9 mouse cellular contexts compared by ENCODE assay signal in genomic region chr15:80079954-80080353, GRCm38 (mm10). TPM values are rescaled to one million over a fixed set of nuclear protein-coding genes. Genes with fewer than 3 reads are reported as not detected.
DNase-seq lines count a peak whose midpoint lies in the region; ATAC-seq and TF ChIP-seq lines count a peak whose summit lies in the region.
"Had no signal": no experiment of that assay in that cellular context is flagged by ENCODE, and none has a peak within 500 bp of the region (broad histone marks: within the 10 kb centered on the region; RNA-seq: fewer than 3 reads in every experiment).

No protein-coding gene starts in this region.

- H3K27ac ChIP-seq in forebrain, embryonic 10.5 days = no peak overlapping the region
- no peak overlapping the region for H3K27ac ChIP-seq in forebrain, postnatal 0 days (ENCODE audit: low read depth, low read length)
- no peak overlapping the region for H3K27ac ChIP-seq in embryonic fibroblast, embryonic 13.5 days (ENCODE audit: insufficient read depth, low read length)
- H3K27ac ChIP-seq in liver, embryonic 15.5 days (replicated peaks) = 0 out of 2 replicates have a peak overlapping the region, but pooled peaks have one; percentile 96
- H3K27ac ChIP-seq: gastrocnemius, adult 2 months had no signal

- H3K4me2 ChIP-seq in forebrain, postnatal 0 days (ENCODE audit: low read depth) = no peak overlapping the region
- H3K4me2 ChIP-seq in liver, embryonic 15.5 days = peak overlapping the region; percentile 87

- WGBS in forebrain, embryonic 10.5 days = 84% methylated on average over 3 of the region's 3 CpGs
- WGBS in forebrain, postnatal 0 days = 94% methylated on average over 3 of the region's 3 CpGs
- 59% methylated on average over 3 of the region's 3 CpGs for WGBS in liver, embryonic 15.5 days (ENCODE audit: insufficient replicate concordance)

- no peak overlapping the region for H3K9ac ChIP-seq in forebrain, postnatal 0 days
- no peak overlapping the region for H3K9ac ChIP-seq in liver, embryonic 15.5 days

- H3K9me3 ChIP-seq in forebrain, embryonic 10.5 days = no peaks in the 10 kb centered on the region
- no peaks in the 10 kb centered on the region for H3K9me3 ChIP-seq in forebrain, postnatal 0 days (ENCODE audit: low read length)
- no peaks in the 10 kb centered on the region for H3K9me3 ChIP-seq in megakaryocyte, embryonic 14.5 days
- H3K9me3 ChIP-seq in liver, embryonic 15.5 days (replicated peaks) = no peaks in the 10 kb centered on the region

- H3K4me1 ChIP-seq in forebrain, embryonic 10.5 days = peaks cover 41% of the 10 kb centered on the region
- peaks cover 16% of the 10 kb centered on the region for H3K4me1 ChIP-seq in forebrain, postnatal 0 days (ENCODE audit: insufficient read depth)
- H3K4me1 ChIP-seq in megakaryocyte, embryonic 14.5 days = peaks cover 67% of the 10 kb centered on the region
- no peaks in the 10 kb centered on the region for H3K4me1 ChIP-seq in embryonic fibroblast, embryonic 13.5 days (ENCODE audit: control insufficient read depth, insufficient read depth, low read length)
- H3K4me1 ChIP-seq in liver, embryonic 15.5 days (replicated peaks) = peaks cover 73% of the 10 kb centered on the region

- peak overlapping the region; percentile 71 for H3K4me3 ChIP-seq in forebrain, embryonic 10.5 days
- H3K4me3 ChIP-seq in forebrain, postnatal 0 days (ENCODE audit: low read depth, low read length) = no peak overlapping the region
- peak overlapping the region; percentile 10 for H3K4me3 ChIP-seq in megakaryocyte, embryonic 14.5 days (replicated peaks)
- peak overlapping the region; percentile 91 for H3K4me3 ChIP-seq in embryonic fibroblast, embryonic 13.5 days (ENCODE audit: insufficient read depth, low read length)
- peak overlapping the region; percentile 83 for H3K4me3 ChIP-seq in liver, embryonic 15.5 days (replicated peaks)

- no peak for ATAC-seq in forebrain, postnatal 0 days
- no peak for ATAC-seq in megakaryocyte, adult 5-6 weeks (ENCODE audit: poor library complexity, severe bottlenecking)
- ATAC-seq in liver, embryonic 15.5 days (ENCODE audit: insufficient read depth) = no peak
- no peak for ATAC-seq in frontal cortex, adult (ENCODE audit: low TSS enrichment)

- TF ChIP-seq POLR2A in embryonic fibroblast, embryonic 13.5 days (IDR thresholded peaks at IDR 0.05; ENCODE audit: low read depth, low read length) = 0 out of 2 replicates have a peak, but pooled peaks have one; percentile 3

- TF ChIP-seq CTCF in forebrain, postnatal 0 days (IDR thresholded peaks at IDR 0.05; ENCODE audit: low read depth) = no peak
- no peak for TF ChIP-seq CTCF in embryonic fibroblast, embryonic 13.5 days (IDR thresholded peaks at IDR 0.05; ENCODE audit: borderline replicate concordance, insufficient read depth, low read length)

- no peaks in the 10 kb centered on the region for H3K27me3 ChIP-seq in forebrain, embryonic 10.5 days (ENCODE audit: poor library complexity, severe bottlenecking)
- no peaks in the 10 kb centered on the region for H3K27me3 ChIP-seq in forebrain, postnatal 0 days (ENCODE audit: insufficient read depth, low read length)
- no peaks in the 10 kb centered on the region for H3K27me3 ChIP-seq in megakaryocyte, embryonic 14.5 days (replicated peaks)
- H3K27me3 ChIP-seq in liver, embryonic 15.5 days = no peaks in the 10 kb centered on the region

- H3K36me3 ChIP-seq in forebrain, embryonic 10.5 days (replicated peaks) = peaks cover 64% of the 10 kb centered on the region
- peaks cover 57% of the 10 kb centered on the region for H3K36me3 ChIP-seq in forebrain, postnatal 0 days (ENCODE audit: insufficient read depth)
- H3K36me3 ChIP-seq in megakaryocyte, embryonic 14.5 days (replicated peaks; ENCODE audit: low read length) = peaks cover 62% of the 10 kb centered on the region
- H3K36me3 ChIP-seq in liver, embryonic 15.5 days (replicated peaks) = peaks cover 62% of the 10 kb centered on the region

- no peak for DNase-seq in forebrain, embryonic 10.5 days (ENCODE audit: extremely low spot score, low spot score)
- DNase-seq in forebrain, postnatal 0 days = no peak
- no peak for DNase-seq in left cerebral cortex, adult 8-10 months (ENCODE audit: low spot score in 2 of 2)
- DNase-seq: gastrocnemius, adult 2 months had no signal

RNA-seq across cellular contexts. Expression of gene Syngr1, which starts 11.2 kb away (rescaled TPM):
- polyA plus RNA-seq in forebrain, embryonic 10.5 days (2016; fragmentation: Nextera tagmentation; extraction: Ambion mirVana) = 10.5 and 11.2 TPM in 2 replicates
- 113 and 127 TPM in 2 replicates for total RNA-seq in forebrain, postnatal 0 days (2014; rRNA removed)
- 58.6 and 69.0 TPM in 2 replicates for polyA plus RNA-seq in forebrain, postnatal 0 days (2015; fragmentation: Nextera tagmentation; extraction: Ambion mirVana)
- 113 and 163 TPM in 2 replicates for polyA plus RNA-seq in megakaryocyte, embryonic 14.5 days (2012; ENCODE audit: insufficient read depth, low replicate concordance)
- 3.2 and 3.9 TPM in 2 replicates for total RNA-seq in megakaryocyte, adult 5-6 weeks (2015)
- total RNA-seq in megakaryocyte, adult 5-6 weeks (2017) = 0.08 and 0.22 TPM in 2 replicates
- 0.95 and 1.1 TPM in 2 replicates for polyA plus RNA-seq in embryonic fibroblast, embryonic 13.5 days (2011; ENCODE audit: insufficient read length, low read depth, missing spikeins)
- polyA plus RNA-seq in liver, embryonic 15.5 days (2015; fragmentation: Nextera tagmentation; extraction: Ambion mirVana) = 12.7 and 13.0 TPM in 2 replicates
- total RNA-seq in left cerebral cortex, adult 8-10 months (2022) = 100 to 1,000 TPM; 430 to 460 (median 440) TPM

RNA-seq across cellular contexts. Expression of gene Rpl3, which starts 11.7 kb away (rescaled TPM):
- 1,023 and 1,061 TPM in 2 replicates for polyA plus RNA-seq in forebrain, embryonic 10.5 days (2016; fragmentation: Nextera tagmentation; extraction: Ambion mirVana)
- 804 and 1,069 TPM in 2 replicates for total RNA-seq in forebrain, postnatal 0 days (2014; rRNA removed)
- polyA plus RNA-seq in forebrain, postnatal 0 days (2015; fragmentation: Nextera tagmentation; extraction: Ambion mirVana) = 578 and 651 TPM in 2 replicates
- 145 and 190 TPM in 2 replicates for polyA plus RNA-seq in megakaryocyte, embryonic 14.5 days (2012; ENCODE audit: insufficient read depth, low replicate concordance)
- total RNA-seq in megakaryocyte, adult 5-6 weeks (2015) = 965 and 1,027 TPM in 2 replicates
- total RNA-seq in megakaryocyte, adult 5-6 weeks (2017) = 1,404 and 1,498 TPM in 2 replicates
- polyA plus RNA-seq in embryonic fibroblast, embryonic 13.5 days (2011; ENCODE audit: insufficient read length, low read depth, missing spikeins) = 1,636 and 1,653 TPM in 2 replicates
- polyA plus RNA-seq in liver, embryonic 15.5 days (2015; fragmentation: Nextera tagmentation; extraction: Ambion mirVana) = 539 and 552 TPM in 2 replicates
- 100 to 1,000 TPM; 506 to 560 (median 527) TPM for total RNA-seq in left cerebral cortex, adult 8-10 months (2022)

RNA-seq across cellular contexts. Expression of gene Tab1, which starts 53.0 kb away (rescaled TPM):
- polyA plus RNA-seq in forebrain, embryonic 10.5 days (2016; fragmentation: Nextera tagmentation; extraction: Ambion mirVana) = 40.8 and 42.8 TPM in 2 replicates
- total RNA-seq in forebrain, postnatal 0 days (2014; rRNA removed) = 48.8 and 52.1 TPM in 2 replicates
- 21.6 and 25.7 TPM in 2 replicates for polyA plus RNA-seq in forebrain, postnatal 0 days (2015; fragmentation: Nextera tagmentation; extraction: Ambion mirVana)
- 9.9 and 10.9 TPM in 2 replicates for polyA plus RNA-seq in megakaryocyte, embryonic 14.5 days (2012; ENCODE audit: insufficient read depth, low replicate concordance)
- total RNA-seq in megakaryocyte, adult 5-6 weeks (2015) = 3.8 and 6.9 TPM in 2 replicates
- 13.5 and 14.5 TPM in 2 replicates for total RNA-seq in megakaryocyte, adult 5-6 weeks (2017)
- 11.0 and 12.2 TPM in 2 replicates for polyA plus RNA-seq in embryonic fibroblast, embryonic 13.5 days (2011; ENCODE audit: insufficient read length, low read depth, missing spikeins)
- polyA plus RNA-seq in liver, embryonic 15.5 days (2015; fragmentation: Nextera tagmentation; extraction: Ambion mirVana) = 11.0 and 12.7 TPM in 2 replicates
- 10 to 100 TPM; 24.4 to 30.0 (median 26.9) TPM for total RNA-seq in left cerebral cortex, adult 8-10 months (2022)
